Mouse (Mus musculus) erythroblast, embryonic 14.5 days (primary cell): ENCODE data around the gene Lrch1. TPM values are rescaled to one million over a fixed set of nuclear protein-coding genes. Genes with fewer than 3 reads are reported as not detected.

Source experiments
- H3K27me3 ChIP-seq: 2 replicates; pipeline ENCODE4 v1.6.1; 2012; ENCODE audit warnings: inconsistent platforms; ENCODE audit not compliant: control insufficient read depth
- H3K36me3 ChIP-seq: 2 replicates; pipeline ENCODE4 v1.6.1; 2012; ENCODE audit warnings: mild to moderate bottlenecking, inconsistent platforms; ENCODE audit not compliant: control insufficient read depth
- H3K4me1 ChIP-seq: 2 replicates; pipeline ENCODE4 v1.6.1; 2012; ENCODE audit warnings: inconsistent platforms; ENCODE audit not compliant: control insufficient read depth
- H3K4me3 ChIP-seq: replicated peaks from 2 replicates; pipeline ENCODE3; 2012; ENCODE audit warnings: moderate library complexity, mild to moderate bottlenecking, inconsistent platforms
- H3K9me3 ChIP-seq: 2 replicates; pipeline ENCODE4 v1.6.1; 2012; ENCODE audit warnings: low read length, inconsistent platforms, mixed read lengths; ENCODE audit not compliant: control insufficient read depth
- GATA1 ChIP-seq: IDR thresholded peaks from 2 replicates; pipeline ENCODE4 v1.6.1; 2012; ENCODE audit warnings: low read length, inconsistent platforms, mixed read lengths
- TAL1 ChIP-seq: IDR thresholded peaks from 3 replicates; pipeline ENCODE4 v1.6.1; 2012; ENCODE audit warnings: low read length, inconsistent platforms, mixed read lengths
- polyA plus RNA-seq: library from polyadenylated mRNA; stranded (reverse); fragments of >175 nt; gene quantifications from 2 replicates; pipeline ENCODE4 v1.2.3, GENCODE M21; 2012

Lrch1 gene
- polyA plus RNA-seq, 1 experiment = 0.31 TPM

- TF ChIP-seq GATA1 (no peak), TAL1 (no peak)
- Histone ChIP-seq H3K27me3 (no peaks in the 10 kb centered on the region), H3K4me1 (peaks cover 11% of the 10 kb centered on the region)
These were observed 31.0 kb downstream of the Lrch1 start for GRCm38 (mm10) chr14:74916691-74917090.

GRCm38 (mm10) chr14:74916075-74916474 lies 31.6 kb downstream of the Lrch1 start:
- H3K4me1 ChIP-seq = peaks cover 11% of the 10 kb centered on the region
- H3K36me3 ChIP-seq = peaks cover 3% of the 10 kb centered on the region; the same call in 1 of the 2 replicates
- H3K9me3 ChIP-seq = no peaks in the 10 kb centered on the region
- TF ChIP-seq GATA1 = no peak
- TF ChIP-seq TAL1 = no peak
- no peaks in the 10 kb centered on the region for H3K27me3 ChIP-seq
- H3K4me3 ChIP-seq = no peak overlapping the region

More at GRCm38 (mm10) chr14:74916691-74917090, 31.0 kb downstream of the Lrch1 start:
- H3K36me3 ChIP-seq = peaks cover 3% of the 10 kb centered on the region; the same call in 1 of the 2 replicates
- no peak overlapping the region for H3K4me3 ChIP-seq
- no peaks in the 10 kb centered on the region for H3K9me3 ChIP-seq

- H3K36me3 ChIP-seq = peaks cover 3% of the 10 kb centered on the region; the same call in 1 of the 2 replicates
- H3K4me3 ChIP-seq = no peak overlapping the region
- no peaks in the 10 kb centered on the region for H3K9me3 ChIP-seq
- H3K27me3 ChIP-seq = no peaks in the 10 kb centered on the region
- TF ChIP-seq TAL1 = no peak
- no peak for TF ChIP-seq GATA1
- peaks cover 11% of the 10 kb centered on the region for H3K4me1 ChIP-seq
These were observed 32.0 kb downstream of the Lrch1 start for GRCm38 (mm10) chr14:74915658-74916057.

- no peaks in the 10 kb centered on the region for H3K27me3 ChIP-seq
- peaks cover 3% of the 10 kb centered on the region; the same call in 1 of the 2 replicates for H3K36me3 ChIP-seq
- H3K4me1 ChIP-seq = peaks cover 12% of the 10 kb centered on the region
- no peak overlapping the region for H3K4me3 ChIP-seq
- no peak for TF ChIP-seq GATA1
- no peak for TF ChIP-seq TAL1
- no peaks in the 10 kb centered on the region for H3K9me3 ChIP-seq
These were observed 32.7 kb downstream of the Lrch1 start for GRCm38 (mm10) chr14:74915025-74915424.

- peaks cover 7% of the 10 kb centered on the region for H3K4me1 ChIP-seq
- H3K9me3 ChIP-seq = no peaks in the 10 kb centered on the region
- H3K36me3 ChIP-seq = no peaks in the 10 kb centered on the region
- TF ChIP-seq GATA1 = no peak
- TF ChIP-seq TAL1 = no peak
- H3K27me3 ChIP-seq = no peaks in the 10 kb centered on the region
- H3K4me3 ChIP-seq = no peak overlapping the region
These were observed 34.1 kb downstream of the Lrch1 start for GRCm38 (mm10) chr14:74913381-74914230.

- Histone ChIP-seq H3K27me3 (no peaks in the 10 kb centered on the region), H3K9me3 (no peaks in the 10 kb centered on the region), H3K36me3 (no peaks in the 10 kb centered on the region), H3K4me3 (no peak overlapping the region), H3K4me1 (peaks cover 9% of the 10 kb centered on the region)
- no peak for TF ChIP-seq TAL1
- no peak for TF ChIP-seq GATA1
These were observed 37.3 kb downstream of the Lrch1 start for GRCm38 (mm10) chr14:74910363-74910762.

GRCm38 (mm10) chr14:74909021-74909420 lies 38.7 kb downstream of the Lrch1 start:
- Histone ChIP-seq H3K4me3 (no peak overlapping the region), H3K27me3 (no peaks in the 10 kb centered on the region), H3K4me1 (peaks cover 12% of the 10 kb centered on the region), H3K9me3 (no peaks in the 10 kb centered on the region), H3K36me3 (no peaks in the 10 kb centered on the region)
- TF ChIP-seq GATA1 (no peak), TAL1 (no peak)

GRCm38 (mm10) chr14:74908250-74908649 lies 39.4 kb downstream of the Lrch1 start:
- H3K9me3 ChIP-seq = no peaks in the 10 kb centered on the region
- TF ChIP-seq GATA1 = no peak
- no peak for TF ChIP-seq TAL1
- no peaks in the 10 kb centered on the region for H3K27me3 ChIP-seq
- H3K4me1 ChIP-seq = peaks cover 14% of the 10 kb centered on the region
- H3K36me3 ChIP-seq = no peaks in the 10 kb centered on the region
- no peak overlapping the region for H3K4me3 ChIP-seq

- no peaks in the 10 kb centered on the region for H3K36me3 ChIP-seq
- no peaks in the 10 kb centered on the region for H3K27me3 ChIP-seq
- peaks cover 19% of the 10 kb centered on the region for H3K4me1 ChIP-seq
- H3K9me3 ChIP-seq = no peaks in the 10 kb centered on the region
- H3K4me3 ChIP-seq = no peak overlapping the region
- TF ChIP-seq TAL1 = no peak
- no peak for TF ChIP-seq GATA1
These were observed 40.0 kb downstream of the Lrch1 start for GRCm38 (mm10) chr14:74907706-74908105.
